9 mouse cellular contexts compared by ENCODE assay signal in genomic region chr11:60208712-60209111, GRCm38 (mm10). TPM values are rescaled to one million over a fixed set of nuclear protein-coding genes. Genes with fewer than 3 reads are reported as not detected.
DNase-seq lines count a peak whose midpoint lies in the region; ATAC-seq and TF ChIP-seq lines count a peak whose summit lies in the region.
"Had no signal": no experiment of that assay in that cellular context is flagged by ENCODE, and none has a peak within 500 bp of the region (broad histone marks: within the 10 kb centered on the region; RNA-seq: fewer than 3 reads in every experiment).

No protein-coding gene starts in this region.

- H3K4me2 ChIP-seq in hindbrain, embryonic 13.5 days: peak overlapping the region; percentile 65
- peak overlapping the region; percentile 76 for H3K4me2 ChIP-seq in midbrain, embryonic 12.5 days (replicated peaks)

- peaks cover 30% of the 10 kb centered on the region for H3K4me1 ChIP-seq in kidney, adult 2 months (ENCODE audit: control insufficient read depth, insufficient read depth, low read length)
- H3K4me1 ChIP-seq in cortical plate, adult 2 months (ENCODE audit: control insufficient read depth, insufficient read depth, low read length): peaks cover 2% of the 10 kb centered on the region; the same call in 1 of the 2 replicates
- H3K4me1 ChIP-seq in hindbrain, embryonic 13.5 days (replicated peaks): peaks cover 88% of the 10 kb centered on the region
- H3K4me1 ChIP-seq in midbrain, embryonic 12.5 days: peaks cover 66% of the 10 kb centered on the region

- 0 out of 2 replicates have a peak overlapping the region, but pooled peaks have one; percentile 2 for H3K4me3 ChIP-seq in kidney, adult 2 months (ENCODE audit: insufficient read depth, low read depth, low read length)
- peak overlapping the region; percentile 49 for H3K4me3 ChIP-seq in cortical plate, adult 2 months (ENCODE audit: insufficient read depth, low read length)
- H3K4me3 ChIP-seq in hindbrain, embryonic 13.5 days: peak overlapping the region; percentile 45
- peak overlapping the region; percentile 50 for H3K4me3 ChIP-seq in midbrain, embryonic 12.5 days

- no peak for ATAC-seq in hindbrain, embryonic 13.5 days (ENCODE audit: low FRiP score)
- no peak for ATAC-seq in midbrain, embryonic 12.5 days (ENCODE audit: low FRiP score, low read depth)
- ATAC-seq: Patski had no signal

- 38% methylated on average over 4 of the region's 4 CpGs for WGBS in kidney, adult 2 months
- WGBS in hindbrain, embryonic 13.5 days: 45% methylated on average over 4 of the region's 4 CpGs
- 66% methylated on average over 4 of the region's 4 CpGs for WGBS in midbrain, embryonic 12.5 days

- TF ChIP-seq POLR2A in kidney, adult 2 months (IDR thresholded peaks at IDR 0.05; ENCODE audit: low read depth, low read length): no peak
- TF ChIP-seq POLR2A in cortical plate, adult 2 months (IDR thresholded peaks at IDR 0.05; ENCODE audit: extremely low read depth, insufficient read depth, low read length): no peak

- peak overlapping the region; percentile 74 for H3K9ac ChIP-seq in hindbrain, embryonic 13.5 days
- H3K9ac ChIP-seq in midbrain, embryonic 12.5 days (replicated peaks): peak overlapping the region; percentile 62

- no peaks in the 10 kb centered on the region for H3K36me3 ChIP-seq in kidney, adult 2 months (ENCODE audit: control insufficient read depth, insufficient read depth, low read length)
- H3K36me3 ChIP-seq in hindbrain, embryonic 13.5 days: peaks cover 35% of the 10 kb centered on the region
- H3K36me3 ChIP-seq in midbrain, embryonic 12.5 days: peaks cover 37% of the 10 kb centered on the region

- no peaks in the 10 kb centered on the region for H3K27me3 ChIP-seq in kidney, adult 2 months (replicated peaks; ENCODE audit: control insufficient read depth, insufficient read depth, low read length)
- H3K27me3 ChIP-seq in hindbrain, embryonic 13.5 days: no peaks in the 10 kb centered on the region
- no peaks in the 10 kb centered on the region for H3K27me3 ChIP-seq in midbrain, embryonic 12.5 days
- H3K27me3 ChIP-seq: Patski had no signal

- H3K9me3 ChIP-seq in hindbrain, embryonic 13.5 days: no peaks in the 10 kb centered on the region
- no peaks in the 10 kb centered on the region for H3K9me3 ChIP-seq in midbrain, embryonic 12.5 days

- no peak for DNase-seq in kidney, adult 2 months
- DNase-seq in kidney, adult 9 months: no peak
- DNase-seq in embryo, embryonic 9.5 days (ENCODE audit: extremely low spot score): no peak
- no peak for DNase-seq in yolk sac, embryonic 10.5 days (ENCODE audit: low spot score)
- DNase-seq in cerebellum, postnatal 25 days: no peak

- no peak for TF ChIP-seq CTCF in kidney, adult 2 months (conservative IDR thresholded peaks at IDR 0.05; ENCODE audit: insufficient read depth, insufficient read length, low read depth, low read length)
- TF ChIP-seq CTCF in cortical plate, adult 2 months (IDR thresholded peaks at IDR 0.05; ENCODE audit: extremely low read depth, insufficient read depth, low read length): no peak

- no peak overlapping the region for H3K27ac ChIP-seq in kidney, adult 2 months (ENCODE audit: insufficient read depth, low read depth, low read length)
- H3K27ac ChIP-seq in cortical plate, adult 2 months (ENCODE audit: insufficient read depth, low read length): peak overlapping the region; percentile 2; the same call in 1 of the 2 replicates
- H3K27ac ChIP-seq in hindbrain, embryonic 13.5 days: peak overlapping the region; percentile 90
- peak overlapping the region; percentile 87 for H3K27ac ChIP-seq in midbrain, embryonic 12.5 days (replicated peaks)

RNA-seq across cellular contexts. Expression of gene Srebf1, which starts 13.7 kb away (rescaled TPM):
- polyA plus RNA-seq in kidney, adult 2 months (2012; rRNA removed): 89.1 and 123 TPM in 2 replicates
- 51.2 and 56.7 TPM in 2 replicates for polyA plus RNA-seq in cortical plate, adult 2 months (2012; rRNA removed)
- 38.2 and 43.9 TPM in 2 replicates for polyA plus RNA-seq in hindbrain, embryonic 13.5 days (2015; fragmentation: Nextera tagmentation; extraction: Ambion mirVana)
- polyA plus RNA-seq in midbrain, embryonic 12.5 days (2016; fragmentation: Nextera tagmentation; extraction: Ambion mirVana): 46.8 and 56.8 TPM in 2 replicates
